Comparison of ENCODE assay signal across 18 mouse cellular contexts in genomic region chr6:4508279-4508678, GRCm38 (mm10). TPM values are rescaled to one million over a fixed set of nuclear protein-coding genes. Genes with fewer than 3 reads are reported as not detected.
A peak's percentile ranks its signal among the peaks of the same experiment; 100 is the strongest.
DNase-seq lines count a peak whose midpoint lies in the region; ATAC-seq and TF ChIP-seq lines count a peak whose summit lies in the region.
"Had no signal": no experiment of that assay in that cellular context is flagged by ENCODE, and none has a peak within 500 bp of the region (broad histone marks: within the 10 kb centered on the region; RNA-seq: fewer than 3 reads in every experiment).

No protein-coding gene starts in this region.

- WGBS in hindbrain, embryonic 14.5 days: 81% methylated on average over 4 of the region's 4 CpGs
- 84% methylated on average over 4 of the region's 4 CpGs for WGBS in hindbrain, embryonic 12.5 days
- WGBS in intestine, postnatal 0 days: 84% methylated on average over 4 of the region's 4 CpGs

- H3K27ac ChIP-seq in hindbrain, embryonic 14.5 days: no peak overlapping the region
- H3K27ac ChIP-seq in hindbrain, embryonic 12.5 days: no peak overlapping the region
- H3K27ac ChIP-seq in intestine, postnatal 0 days (ENCODE audit: low read depth, low read length): no peak overlapping the region
- H3K27ac ChIP-seq: hindbrain, embryonic 15.5 days; liver, embryonic 13.5 days had no signal

- H3K4me2 ChIP-seq in hindbrain, embryonic 14.5 days (replicated peaks): peak overlapping the region; percentile 62; the same call in 1 of the 2 replicates
- no peak overlapping the region for H3K4me2 ChIP-seq in hindbrain, embryonic 12.5 days (replicated peaks)
- H3K4me2 ChIP-seq in intestine, postnatal 0 days (replicated peaks; ENCODE audit: low read depth): peak overlapping the region; percentile 40
- H3K4me2 ChIP-seq: hindbrain, embryonic 15.5 days; liver, embryonic 13.5 days had no signal

- ATAC-seq in hindbrain, embryonic 14.5 days (ENCODE audit: low FRiP score): no peak
- ATAC-seq in hindbrain, embryonic 12.5 days (ENCODE audit: low FRiP score): no peak
- no peak for ATAC-seq in intestine, postnatal 0 days
- no peak for ATAC-seq in frontal cortex, adult (ENCODE audit: low TSS enrichment)
- no peak for ATAC-seq in monocyte, adult 5-6 weeks (replicated peaks; ENCODE audit: insufficient number of reproducible peaks, low FRiP score, low TSS enrichment, poor library complexity, severe bottlenecking)
- ATAC-seq: Patski had no signal

- H3K4me1 ChIP-seq in hindbrain, embryonic 14.5 days (replicated peaks; ENCODE audit: control insufficient read depth, insufficient read depth, low read length): peaks cover 5% of the 10 kb centered on the region; the same call in 1 of the 2 replicates
- H3K4me1 ChIP-seq in hindbrain, embryonic 12.5 days: peaks cover 10% of the 10 kb centered on the region
- H3K4me1 ChIP-seq in intestine, postnatal 0 days (replicated peaks; ENCODE audit: control insufficient read depth, insufficient read depth, low read length): no peaks in the 10 kb centered on the region

- no peak overlapping the region for H3K9ac ChIP-seq in hindbrain, embryonic 14.5 days
- no peak overlapping the region for H3K9ac ChIP-seq in hindbrain, embryonic 12.5 days
- H3K9ac ChIP-seq in intestine, postnatal 0 days (ENCODE audit: low read depth, low read length): no peak overlapping the region
- H3K9ac ChIP-seq: hindbrain, embryonic 15.5 days; liver, embryonic 13.5 days had no signal

- no peaks in the 10 kb centered on the region for H3K36me3 ChIP-seq in hindbrain, embryonic 14.5 days (replicated peaks; ENCODE audit: control insufficient read depth, insufficient read depth)
- no peaks in the 10 kb centered on the region for H3K36me3 ChIP-seq in hindbrain, embryonic 12.5 days
- H3K36me3 ChIP-seq in intestine, postnatal 0 days (ENCODE audit: control insufficient read depth, insufficient read depth): no peaks in the 10 kb centered on the region
- H3K36me3 ChIP-seq: hindbrain, embryonic 15.5 days; liver, embryonic 13.5 days had no signal

- DNase-seq in hindbrain, embryonic 14.5 days (ENCODE audit: low spot score): no peak
- peak; percentile 62 for DNase-seq in 3134 (ENCODE audit: extremely low read depth, insufficient read length, low spot score)
- DNase-seq in adipocyte (ENCODE audit: low spot score): peak; percentile 44
- DNase-seq: adrenal gland, adult 2 months; cerebellum, postnatal 14 days; kidney, postnatal 4 days; layer of hippocampus, postnatal 36 days; liver, embryonic 13.5 days; right cerebral cortex, postnatal 14 days; thymus, postnatal 25 days had no signal

- no peak for TF ChIP-seq CTCF in intestine, postnatal 0 days (IDR thresholded peaks at IDR 0.05; ENCODE audit: low read depth)

- no peak overlapping the region for H3K4me3 ChIP-seq in hindbrain, embryonic 14.5 days (replicated peaks; ENCODE audit: low read length)
- H3K4me3 ChIP-seq in hindbrain, embryonic 12.5 days: no peak overlapping the region
- peak overlapping the region; percentile 22; the same call in 1 of the 2 replicates for H3K4me3 ChIP-seq in intestine, postnatal 0 days (ENCODE audit: low read depth, low read length)
- H3K4me3 ChIP-seq: hindbrain, embryonic 15.5 days; liver, embryonic 13.5 days had no signal

- H3K9me3 ChIP-seq in hindbrain, embryonic 14.5 days (ENCODE audit: control insufficient read depth, low read length): no peaks in the 10 kb centered on the region
- H3K9me3 ChIP-seq in hindbrain, embryonic 12.5 days (replicated peaks): no peaks in the 10 kb centered on the region
- no peaks in the 10 kb centered on the region for H3K9me3 ChIP-seq in intestine, postnatal 0 days (ENCODE audit: control insufficient read depth)
- H3K9me3 ChIP-seq: hindbrain, embryonic 15.5 days; liver, embryonic 13.5 days had no signal

- H3K27me3 ChIP-seq in hindbrain, embryonic 14.5 days (ENCODE audit: control insufficient read depth, insufficient read depth, low read length): peaks cover 10% of the 10 kb centered on the region; the same call in 1 of the 2 replicates
- H3K27me3 ChIP-seq in hindbrain, embryonic 12.5 days: no peaks in the 10 kb centered on the region
- 0 out of 2 replicates have a peak, but pooled peaks cover 3% of the 10 kb centered on the region for H3K27me3 ChIP-seq in intestine, postnatal 0 days (replicated peaks; ENCODE audit: control insufficient read depth, insufficient read depth, low read length)
- H3K27me3 ChIP-seq: CH12.LX, Patski had no signal

RNA-seq across cellular contexts. Expression of gene Col1a2, which starts 3.7 kb away (rescaled TPM):
- 163 and 199 TPM in 2 replicates for polyA plus RNA-seq in hindbrain, embryonic 14.5 days (2014; fragmentation: Nextera tagmentation; extraction: Ambion mirVana)
- polyA plus RNA-seq in hindbrain, embryonic 12.5 days (2016; fragmentation: Nextera tagmentation; extraction: Ambion mirVana): 384 and 480 TPM in 2 replicates
- 193 and 200 TPM in 2 replicates for polyA plus RNA-seq in intestine, postnatal 0 days (2015; fragmentation: Nextera tagmentation; extraction: Ambion mirVana)
- total RNA-seq in monocyte, adult 5-6 weeks (2017): 0.10 to 1.7 TPM in 2 of 3 replicates, not detected in the other
- total RNA-seq: CH12.LX; granulocyte monocyte progenitor cell, adult 5-6 weeks had no signal
